Mouse (Mus musculus) hindbrain, embryonic 11.5 days (tissue): ENCODE measurements at regions not wholly inside any gene's neighbourhood (a gene's known extent, or its start where the extent isn't known, plus 50 kb on each side); places are given as distances from the start of the nearest gene placed in this dataset.

Experiments
- ATAC-seq: fragments of 200-750 bp; cut with Nextera tagmentation; 2 replicates; pipeline ENCODE4 v1.8.0; 2017; ENCODE audit warnings: mild to moderate bottlenecking, moderate TSS enrichment, moderate library complexity; ENCODE audit not compliant: low FRiP score
- DNase-seq: peaks from one replicate; pipeline ENCODE4 v3.0.0-alpha.2; 2015; ENCODE audit warnings: low spot score
- H3K27ac ChIP-seq: fragments of 300-500 bp; sonication (generic); 2 replicates; pipeline ENCODE4 v1.5.1; 2014; ENCODE audit warnings: mild to moderate bottlenecking, low read depth, low read length
- H3K27me3 ChIP-seq: fragments of 300-500 bp; sonication (generic); 2 replicates; pipeline ENCODE4 v1.6.1; 2014; ENCODE audit warnings: mild to moderate bottlenecking, low read length, moderate library complexity, mixed read lengths; ENCODE audit not compliant: control insufficient read depth, insufficient read depth
- H3K36me3 ChIP-seq: fragments of 300-500 bp; sonication (generic); 2 replicates; pipeline ENCODE4 v1.6.1; 2014; ENCODE audit warnings: mild to moderate bottlenecking, low read length, moderate library complexity, mixed read lengths; ENCODE audit not compliant: control insufficient read depth, insufficient read depth
- H3K4me1 ChIP-seq: fragments of 300-500 bp; sonication (generic); replicated peaks from 2 replicates; pipeline ENCODE4 v1.6.1; 2014; ENCODE audit warnings: low read length, mixed read lengths; ENCODE audit not compliant: control insufficient read depth, insufficient read depth
- H3K4me2 ChIP-seq: fragments of 300-500 bp; sonication (generic); replicated peaks from 2 replicates; pipeline ENCODE4 v1.6.1; 2014; ENCODE audit warnings: mild to moderate bottlenecking, low read depth, low read length
- H3K4me3 ChIP-seq: fragments of 300-500 bp; sonication (generic); 2 replicates; pipeline ENCODE4 v1.5.1; 2014; ENCODE audit warnings: low read depth, low read length
- H3K9ac ChIP-seq: fragments of 300-500 bp; sonication (generic); 2 replicates; pipeline ENCODE4 v1.6.1; 2014; ENCODE audit warnings: low read depth, low read length
- H3K9me3 ChIP-seq: fragments of 300-500 bp; sonication (generic); 2 replicates; pipeline ENCODE4 v1.6.1; 2016; ENCODE audit warnings: low read length; ENCODE audit not compliant: control insufficient read depth
- WGBS: fragments of 180-500 bp; shearing (Covaris S2); extraction: QIAGEN DNeasy Blood & Tissue Kit; methylation state at CpG from one replicate; pipeline ENCODE4 v1.1.7; 2014; 5-methylcytosine and 5-hydroxymethylcytosine counted together

GRCm38 (mm10) chr17:88369971-88370370 lies 70.5 kb upstream of the Foxn2 start:
- H3K36me3 ChIP-seq: no peaks in the 10 kb centered on the region
- no peak overlapping the region for H3K27ac ChIP-seq
- H3K27me3 ChIP-seq: no peaks in the 10 kb centered on the region
- H3K4me3 ChIP-seq: no peak overlapping the region
- no peak for ATAC-seq
- no peaks in the 10 kb centered on the region for H3K9me3 ChIP-seq
- WGBS: 77% methylated on average over 8 of the region's 8 CpGs
- no peak overlapping the region for H3K4me2 ChIP-seq
- DNase-seq: no peak
- no peaks in the 10 kb centered on the region for H3K4me1 ChIP-seq
- no peak overlapping the region for H3K9ac ChIP-seq

GRCm38 (mm10) chr17:88370676-88371075 lies 69.8 kb upstream of the Foxn2 start:
- Histone ChIP-seq H3K9me3 (no peaks in the 10 kb centered on the region), H3K4me1 (no peaks in the 10 kb centered on the region), H3K36me3 (no peaks in the 10 kb centered on the region), H3K9ac (no peak overlapping the region), H3K4me3 (no peak overlapping the region), H3K4me2 (no peak overlapping the region), H3K27me3 (no peaks in the 10 kb centered on the region), H3K27ac (no peak overlapping the region)
- DNase-seq (no peak), ATAC-seq (no peak)
- 82% methylated on average over 9 of the region's 9 CpGs for WGBS

GRCm38 (mm10) chr17:88378505-88378904 lies 62.0 kb upstream of the Foxn2 start:
- no peak overlapping the region for H3K27ac ChIP-seq
- H3K9me3 ChIP-seq: no peaks in the 10 kb centered on the region
- 78% methylated on average over 5 of the region's 5 CpGs for WGBS
- ATAC-seq (no peak), DNase-seq (no peak)
- H3K4me1 ChIP-seq: no peaks in the 10 kb centered on the region
- H3K4me2 ChIP-seq: no peak overlapping the region
- H3K9ac ChIP-seq: no peak overlapping the region
- no peaks in the 10 kb centered on the region for H3K36me3 ChIP-seq
- H3K27me3 ChIP-seq: no peaks in the 10 kb centered on the region
- no peak overlapping the region for H3K4me3 ChIP-seq

GRCm38 (mm10) chr17:88379389-88379788 lies 61.1 kb upstream of the Foxn2 start:
- no peak overlapping the region for H3K27ac ChIP-seq
- DNase-seq (no peak), ATAC-seq (no peak)
- no peaks in the 10 kb centered on the region for H3K4me1 ChIP-seq
- no peak overlapping the region for H3K4me2 ChIP-seq
- WGBS: 97% methylated on average over 5 of the region's 5 CpGs
- H3K27me3 ChIP-seq: no peaks in the 10 kb centered on the region
- no peaks in the 10 kb centered on the region for H3K9me3 ChIP-seq
- no peak overlapping the region for H3K4me3 ChIP-seq
- H3K9ac ChIP-seq: no peak overlapping the region
- no peaks in the 10 kb centered on the region for H3K36me3 ChIP-seq

- Histone ChIP-seq H3K36me3 (no peaks in the 10 kb centered on the region), H3K27ac (no peak overlapping the region), H3K4me1 (no peaks in the 10 kb centered on the region), H3K4me3 (no peak overlapping the region), H3K27me3 (no peaks in the 10 kb centered on the region), H3K4me2 (no peak overlapping the region), H3K9me3 (no peaks in the 10 kb centered on the region), H3K9ac (no peak overlapping the region)
- ATAC-seq (no peak), DNase-seq (no peak)
- 60% methylated on average over 9 of the region's 9 CpGs for WGBS
Measured at GRCm38 (mm10) chr17:88381106-88381505, 59.4 kb upstream of the Foxn2 start.

- Histone ChIP-seq H3K4me1 (no peaks in the 10 kb centered on the region), H3K9me3 (no peaks in the 10 kb centered on the region), H3K27me3 (no peaks in the 10 kb centered on the region), H3K27ac (no peak overlapping the region), H3K36me3 (no peaks in the 10 kb centered on the region), H3K4me3 (no peak overlapping the region), H3K4me2 (no peak overlapping the region), H3K9ac (no peak overlapping the region)
- DNase-seq (no peak), ATAC-seq (no peak)
- 79% methylated on average over 4 of the region's 4 CpGs for WGBS
Measured at GRCm38 (mm10) chr17:88383447-88383846, 57.1 kb upstream of the Foxn2 start.

GRCm38 (mm10) chr17:88388441-88388951 lies 52.0 kb upstream of the Foxn2 start:
- Histone ChIP-seq H3K27me3 (no peaks in the 10 kb centered on the region), H3K4me1 (no peaks in the 10 kb centered on the region), H3K27ac (no peak overlapping the region), H3K9ac (no peak overlapping the region), H3K36me3 (no peaks in the 10 kb centered on the region), H3K4me2 (no peak overlapping the region), H3K4me3 (no peak overlapping the region), H3K9me3 (no peaks in the 10 kb centered on the region)
- WGBS: 74% methylated on average over 15 of the region's 15 CpGs
- no peak for DNase-seq
- ATAC-seq: peak; percentile 38; the same call in 1 of the 2 replicates

- no peak for DNase-seq
- 75% methylated on average over 14 of the region's 14 CpGs for WGBS
- Histone ChIP-seq H3K4me3 (no peak overlapping the region), H3K4me2 (no peak overlapping the region), H3K36me3 (no peaks in the 10 kb centered on the region), H3K27me3 (no peaks in the 10 kb centered on the region), H3K9ac (no peak overlapping the region), H3K9me3 (no peaks in the 10 kb centered on the region), H3K27ac (no peak overlapping the region), H3K4me1 (no peaks in the 10 kb centered on the region)
- ATAC-seq: no peak
Measured at GRCm38 (mm10) chr17:88389668-88390461, 50.6 kb upstream of the Foxn2 start.
